ENCODE assay signal across 8 mouse cellular contexts in the genomic region with DNA sequence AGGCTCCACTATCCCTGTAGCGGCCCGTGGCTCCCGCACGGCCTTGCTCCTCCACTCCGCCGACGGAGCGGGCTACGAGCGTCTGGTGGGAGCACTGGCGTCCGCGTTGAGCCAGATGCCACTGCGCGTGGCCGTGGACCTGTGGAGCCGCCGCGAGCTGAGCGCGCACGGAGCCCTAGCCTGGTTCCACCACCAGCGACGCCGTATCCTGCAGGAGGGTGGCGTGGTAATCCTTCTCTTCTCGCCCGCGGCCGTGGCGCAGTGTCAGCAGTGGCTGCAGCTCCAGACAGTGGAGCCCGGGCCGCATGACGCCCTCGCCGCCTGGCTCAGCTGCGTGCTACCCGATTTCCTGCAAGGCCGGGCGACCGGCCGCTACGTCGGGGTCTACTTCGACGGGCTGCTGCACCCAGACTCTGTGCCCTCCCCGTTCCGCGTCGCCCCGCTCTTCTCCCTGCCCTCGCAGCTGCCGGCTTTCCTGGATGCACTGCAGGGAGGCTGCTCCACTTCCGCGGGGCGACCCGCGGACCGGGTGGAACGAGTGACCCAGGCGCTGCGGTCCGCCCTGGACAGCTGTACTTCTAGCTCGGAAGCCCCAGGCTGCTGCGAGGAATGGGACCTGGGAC. TPM values are rescaled to one million over a fixed set of nuclear protein-coding genes. Genes with fewer than 3 reads are reported as not detected.
DNase-seq lines count a peak whose midpoint lies in the region; ATAC-seq and TF ChIP-seq lines count a peak whose summit lies in the region.

No protein-coding gene starts in this region.

- 3% methylated on average over 65 of the region's 65 CpGs for WGBS in lung, adult 2 months
- under 1% methylated on average over 65 of the region's 65 CpGs for WGBS in forebrain, embryonic 13.5 days
- WGBS in hindbrain, embryonic 15.5 days: under 1% methylated on average over 54 of the region's 65 CpGs
- 1% methylated on average over 64 of the region's 65 CpGs for WGBS in liver, adult 2 months
- under 1% methylated on average over 65 of the region's 65 CpGs for WGBS in midbrain, postnatal 0 days

- H3K9ac ChIP-seq in forebrain, embryonic 13.5 days: peak overlapping the region; percentile 71
- peak overlapping the region; percentile 71 for H3K9ac ChIP-seq in hindbrain, embryonic 15.5 days
- peak overlapping the region; percentile 95 for H3K9ac ChIP-seq in liver, adult 2 months (ENCODE audit: low read depth, low read length)
- peak overlapping the region; percentile 89 for H3K9ac ChIP-seq in midbrain, postnatal 0 days (replicated peaks; ENCODE audit: low read length, poor library complexity, severe bottlenecking)

- H3K36me3 ChIP-seq in forebrain, embryonic 13.5 days (ENCODE audit: poor library complexity, severe bottlenecking): peaks cover 8% of the 10 kb centered on the region
- no peaks in the 10 kb centered on the region for H3K36me3 ChIP-seq in hindbrain, embryonic 15.5 days
- no peaks in the 10 kb centered on the region for H3K36me3 ChIP-seq in liver, adult 2 months (ENCODE audit: control insufficient read depth, insufficient read depth, low read length)
- H3K36me3 ChIP-seq in midbrain, postnatal 0 days (ENCODE audit: insufficient read depth, low read length): peaks cover 4% of the 10 kb centered on the region

- no peaks in the 10 kb centered on the region for H3K9me3 ChIP-seq in forebrain, embryonic 13.5 days (replicated peaks)
- no peaks in the 10 kb centered on the region for H3K9me3 ChIP-seq in hindbrain, embryonic 15.5 days
- H3K9me3 ChIP-seq in midbrain, postnatal 0 days (ENCODE audit: low read length): no peaks in the 10 kb centered on the region

- TF ChIP-seq POLR2A in lung, adult 2 months (IDR thresholded peaks at IDR 0.05; ENCODE audit: borderline replicate concordance, extremely low read depth, low read depth, low read length): no peak
- TF ChIP-seq POLR2A in liver, adult 2 months (IDR thresholded peaks at IDR 0.05; ENCODE audit: extremely low read depth, insufficient read depth, low read length): 0 out of 2 replicates have a peak, but pooled peaks have one; percentile 77

- peaks cover 6% of the 10 kb centered on the region for H3K4me1 ChIP-seq in lung, adult 2 months (ENCODE audit: control insufficient read depth, insufficient read depth, low read length)
- peaks cover 40% of the 10 kb centered on the region for H3K4me1 ChIP-seq in forebrain, embryonic 13.5 days
- peaks cover 45% of the 10 kb centered on the region for H3K4me1 ChIP-seq in hindbrain, embryonic 15.5 days (replicated peaks)
- H3K4me1 ChIP-seq in liver, adult 2 months (ENCODE audit: control insufficient read depth, insufficient read depth, low read length): peaks cover 26% of the 10 kb centered on the region
- H3K4me1 ChIP-seq in midbrain, postnatal 0 days (ENCODE audit: insufficient read depth, low read length): peaks cover 10% of the 10 kb centered on the region; the same call in 1 of the 2 replicates

- ATAC-seq in forebrain, embryonic 13.5 days: peak; percentile 65
- ATAC-seq in hindbrain, embryonic 15.5 days (ENCODE audit: low FRiP score, low read depth): peak; percentile 9
- ATAC-seq in midbrain, postnatal 0 days (ENCODE audit: low FRiP score): peak; percentile 70

- peak overlapping the region; percentile 86 for H3K4me2 ChIP-seq in forebrain, embryonic 13.5 days
- peak overlapping the region; percentile 90 for H3K4me2 ChIP-seq in hindbrain, embryonic 15.5 days
- peak overlapping the region; percentile 89 for H3K4me2 ChIP-seq in midbrain, postnatal 0 days (ENCODE audit: low read depth, low read length, poor library complexity, severe bottlenecking)

- peak overlapping the region; percentile 74 for H3K27ac ChIP-seq in forebrain, embryonic 13.5 days
- H3K27ac ChIP-seq in hindbrain, embryonic 15.5 days (replicated peaks): peak overlapping the region; percentile 94
- H3K27ac ChIP-seq in liver, adult 2 months (replicated peaks; ENCODE audit: insufficient read depth, low read depth, low read length): peak overlapping the region; percentile 89
- peak overlapping the region; percentile 91 for H3K27ac ChIP-seq in midbrain, postnatal 0 days (ENCODE audit: low read depth, low read length)

- peaks cover 5% of the 10 kb centered on the region; the same call in 1 of the 2 replicates for H3K79me2 ChIP-seq in liver, adult 2 months (ENCODE audit: control insufficient read depth, insufficient read depth, low read length)

- TF ChIP-seq CTCF in lung, adult 2 months (IDR thresholded peaks at IDR 0.05; ENCODE audit: insufficient read depth, low read length): no peak
- TF ChIP-seq CTCF in liver, adult 2 months (IDR thresholded peaks at IDR 0.05; ENCODE audit: low read depth, low read length): 0 out of 2 replicates have a peak, but pooled peaks have one; percentile 21
- TF ChIP-seq CTCF in midbrain, postnatal 0 days (IDR thresholded peaks at IDR 0.05): peak; percentile 47

- no peak for DNase-seq in lung, adult 2 months
- no peak for DNase-seq in lung, postnatal 10 days
- DNase-seq in cerebellum, adult 18-20 months: peak; percentile 70 to 80
- DNase-seq in liver, adult 2 months (ENCODE audit: extremely low read depth, low read depth, low spot score): no peak
- peak; percentile 46 for DNase-seq in midbrain, postnatal 0 days (ENCODE audit: low spot score)
- DNase-seq in thymus, postnatal 4 days: peak; percentile 59

- peak overlapping the region; percentile 62 for H3K4me3 ChIP-seq in lung, adult 2 months (replicated peaks; ENCODE audit: extremely low read depth, low read depth, low read length)
- H3K4me3 ChIP-seq in forebrain, embryonic 13.5 days: peak overlapping the region; percentile 68
- peak overlapping the region; percentile 66 for H3K4me3 ChIP-seq in hindbrain, embryonic 15.5 days
- H3K4me3 ChIP-seq in liver, adult 2 months (ENCODE audit: insufficient read depth, low read depth, low read length): peak overlapping the region; percentile 90
- peak overlapping the region; percentile 63 for H3K4me3 ChIP-seq in midbrain, postnatal 0 days (ENCODE audit: low read depth, low read length)

- H3K27me3 ChIP-seq in forebrain, embryonic 13.5 days: peaks cover 14% of the 10 kb centered on the region
- H3K27me3 ChIP-seq in hindbrain, embryonic 15.5 days: no peaks in the 10 kb centered on the region
- H3K27me3 ChIP-seq in liver, adult 2 months (ENCODE audit: control insufficient read depth, insufficient read depth, low read length): no peaks in the 10 kb centered on the region
- H3K27me3 ChIP-seq in midbrain, postnatal 0 days (ENCODE audit: insufficient read depth, low read length): no peaks in the 10 kb centered on the region

RNA-seq across cellular contexts. Expression of gene Creld1, which starts 0.5 kb away (rescaled TPM):
- polyA plus RNA-seq in lung, adult 2 months (2012; rRNA removed): 22.9 and 30.4 TPM in 2 replicates
- polyA plus RNA-seq in forebrain, embryonic 13.5 days (2015; fragmentation: Nextera tagmentation; extraction: Ambion mirVana): 47.4 and 47.5 TPM in 2 replicates
- 77.8 and 92.7 TPM in 2 replicates for polyA plus RNA-seq in hindbrain, embryonic 15.5 days (2015; fragmentation: Nextera tagmentation; extraction: Ambion mirVana)
- 12.3 and 15.9 TPM in 2 replicates for total RNA-seq in liver, adult 2 months (2014; rRNA removed)
- 24.4 and 28.7 TPM in 2 replicates for polyA plus RNA-seq in liver, adult 2 months (2012; rRNA removed)
- total RNA-seq in midbrain, postnatal 0 days (2014; rRNA removed): 39.4 and 43.0 TPM in 2 replicates
- 56.6 and 60.4 TPM in 2 replicates for polyA plus RNA-seq in midbrain, postnatal 0 days (2015; fragmentation: Nextera tagmentation; extraction: Ambion mirVana)

RNA-seq across cellular contexts. Expression of gene Il17rc, which starts 11.4 kb away (rescaled TPM):
- polyA plus RNA-seq in lung, adult 2 months (2012; rRNA removed): 75.5 and 100.0 TPM in 2 replicates
- 0.84 and 1.4 TPM in 2 replicates for polyA plus RNA-seq in forebrain, embryonic 13.5 days (2015; fragmentation: Nextera tagmentation; extraction: Ambion mirVana)
- 3.2 and 4.6 TPM in 2 replicates for polyA plus RNA-seq in hindbrain, embryonic 15.5 days (2015; fragmentation: Nextera tagmentation; extraction: Ambion mirVana)
- total RNA-seq in liver, adult 2 months (2014; rRNA removed): 27.8 and 32.6 TPM in 2 replicates
- polyA plus RNA-seq in liver, adult 2 months (2012; rRNA removed): 79.2 and 87.5 TPM in 2 replicates
- 4.7 and 11.6 TPM in 2 replicates for total RNA-seq in midbrain, postnatal 0 days (2014; rRNA removed)
- 4.1 and 4.2 TPM in 2 replicates for polyA plus RNA-seq in midbrain, postnatal 0 days (2015; fragmentation: Nextera tagmentation; extraction: Ambion mirVana)

RNA-seq across cellular contexts. Expression of gene Prrt3, which starts 19.1 kb away (rescaled TPM):
- 0.24 and 0.27 TPM in 2 replicates for polyA plus RNA-seq in lung, adult 2 months (2012; rRNA removed)
- polyA plus RNA-seq in forebrain, embryonic 13.5 days (2015; fragmentation: Nextera tagmentation; extraction: Ambion mirVana): 2.8 and 3.1 TPM in 2 replicates
- 11.3 and 12.6 TPM in 2 replicates for polyA plus RNA-seq in hindbrain, embryonic 15.5 days (2015; fragmentation: Nextera tagmentation; extraction: Ambion mirVana)
- total RNA-seq in liver, adult 2 months (2014; rRNA removed): under 0.01 TPM in 1 of 2 replicates, not detected in the other
- not detected in 2 replicates for polyA plus RNA-seq in liver, adult 2 months (2012; rRNA removed)
- 29.4 and 39.3 TPM in 2 replicates for total RNA-seq in midbrain, postnatal 0 days (2014; rRNA removed)
- polyA plus RNA-seq in midbrain, postnatal 0 days (2015; fragmentation: Nextera tagmentation; extraction: Ambion mirVana): 18.4 and 20.7 TPM in 2 replicates

RNA-seq across cellular contexts. Expression of gene Il17re, which starts 24.3 kb away (rescaled TPM):
- 57.2 and 62.4 TPM in 2 replicates for polyA plus RNA-seq in lung, adult 2 months (2012; rRNA removed)
- 0.05 TPM in 1 of 2 replicates, not detected in the other for polyA plus RNA-seq in forebrain, embryonic 13.5 days (2015; fragmentation: Nextera tagmentation; extraction: Ambion mirVana)
- polyA plus RNA-seq in hindbrain, embryonic 15.5 days (2015; fragmentation: Nextera tagmentation; extraction: Ambion mirVana): 0.09 and 0.21 TPM in 2 replicates
- 0.46 TPM in 1 of 2 replicates, not detected in the other for total RNA-seq in liver, adult 2 months (2014; rRNA removed)
- 0.26 TPM in 2 replicates for polyA plus RNA-seq in liver, adult 2 months (2012; rRNA removed)
- total RNA-seq in midbrain, postnatal 0 days (2014; rRNA removed): 0.49 TPM in 1 of 2 replicates, not detected in the other
- 0.48 and 0.77 TPM in 2 replicates for polyA plus RNA-seq in midbrain, postnatal 0 days (2015; fragmentation: Nextera tagmentation; extraction: Ambion mirVana)

RNA-seq across cellular contexts. Expression of gene Jagn1, which starts 40.2 kb away (rescaled TPM):
- 39.0 and 48.0 TPM in 2 replicates for polyA plus RNA-seq in lung, adult 2 months (2012; rRNA removed)
- polyA plus RNA-seq in forebrain, embryonic 13.5 days (2015; fragmentation: Nextera tagmentation; extraction: Ambion mirVana): 86.0 and 92.1 TPM in 2 replicates
- 96.5 and 98.2 TPM in 2 replicates for polyA plus RNA-seq in hindbrain, embryonic 15.5 days (2015; fragmentation: Nextera tagmentation; extraction: Ambion mirVana)
- 20.2 and 26.6 TPM in 2 replicates for total RNA-seq in liver, adult 2 months (2014; rRNA removed)
- polyA plus RNA-seq in liver, adult 2 months (2012; rRNA removed): 59.1 and 61.5 TPM in 2 replicates
- 43.6 and 48.6 TPM in 2 replicates for total RNA-seq in midbrain, postnatal 0 days (2014; rRNA removed)
- polyA plus RNA-seq in midbrain, postnatal 0 days (2015; fragmentation: Nextera tagmentation; extraction: Ambion mirVana): 80.4 and 85.4 TPM in 2 replicates

Comparison
In these comparisons a context has a peak if more than half of its experiments do, and no peak if none do; other contexts are left out.
1. DNase-seq: peak in cerebellum, adult 18-20 months (2 of 2), midbrain, postnatal 0 days (single experiment) and thymus, postnatal 4 days (single experiment); none in lung, adult 2 months (single experiment), lung, postnatal 10 days (single experiment) and liver, adult 2 months (single experiment).
2. ATAC-seq: peak in every context shown above with its lines; median percentile 70 in midbrain, postnatal 0 days; 65 in forebrain, embryonic 13.5 days; 9 in hindbrain, embryonic 15.5 days.
3. RNA of gene Il17rc, which starts 11.4 kb away (polyA plus RNA-seq): 75.5 to 100.0 TPM in lung, adult 2 months and 79.2 to 87.5 TPM in liver, adult 2 months; 4.1 to 4.2 TPM in midbrain, postnatal 0 days, 3.2 to 4.6 TPM in hindbrain, embryonic 15.5 days and 0.84 to 1.4 TPM in forebrain, embryonic 13.5 days; every median in the first group is over 10 times any median in the second.
4. Peak in every context shown above with its lines, with median percentiles within 50 percentile points of each other: H3K4me3 ChIP-seq, H3K27ac ChIP-seq, H3K4me2 ChIP-seq and H3K9ac ChIP-seq.